Mouse (Mus musculus) gastrocnemius, adult 18-20 months (tissue): ENCODE results near the gene Jade1. TPM values are rescaled to one million over a fixed set of nuclear protein-coding genes. Genes with fewer than 3 reads are reported as not detected.

Experiments used
- DNase-seq: peaks from one replicate; pipeline ENCODE4 v3.0.0; 2021; ENCODE audit warnings: low spot score
- total RNA-seq, 2 experiments: library from RNA; stranded (reverse); gene quantifications; 2 replicates each; pipeline ENCODE4 v1.2.3; 2021

Gene Jade1
- total RNA-seq, 2 experiments from 2014 or later = 17.7 to 19.4 TPM

DNA sequence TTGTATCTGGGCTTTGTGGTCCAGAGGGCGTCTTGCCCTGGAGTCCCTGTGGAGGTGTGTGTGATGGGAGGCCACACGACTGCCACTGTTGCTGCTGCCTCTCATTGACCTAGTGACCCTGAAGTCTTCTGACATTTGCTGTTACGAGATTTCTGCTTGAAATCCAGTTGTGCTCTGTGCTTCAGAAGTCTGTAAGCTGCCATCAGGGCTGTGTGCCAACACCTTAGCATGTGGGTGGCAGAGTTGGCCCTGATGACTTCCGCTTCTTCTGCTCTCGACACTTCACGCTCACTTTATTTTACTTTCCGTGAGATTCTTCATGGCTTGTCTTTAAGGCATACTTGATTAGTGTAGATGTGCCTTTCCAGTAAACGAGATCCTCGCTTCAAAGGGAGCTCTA, 42.9 kb downstream of the Jade1 start:
- no peak for DNase-seq

DNA sequence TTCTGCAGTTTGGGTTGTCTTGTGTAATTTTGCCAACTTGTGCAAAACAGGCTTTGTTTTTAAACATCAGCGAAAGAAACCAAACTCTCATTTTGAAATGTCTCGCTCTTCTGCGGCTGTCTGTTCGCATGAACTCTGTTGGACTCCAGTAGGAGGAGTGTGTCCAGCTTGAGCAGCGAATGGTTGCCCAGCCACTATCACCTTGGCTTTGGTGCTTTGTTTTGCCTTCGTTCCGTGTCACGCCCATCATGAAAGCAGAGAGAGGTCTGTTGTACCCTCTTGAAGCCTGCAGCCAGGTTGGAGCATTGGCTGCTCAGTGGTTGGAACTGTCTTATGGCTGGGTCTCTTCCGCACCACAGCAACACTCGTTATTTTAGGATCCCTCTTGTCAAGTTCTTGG, 43.7 kb downstream of the Jade1 start:
- no peak for DNase-seq

DNA sequence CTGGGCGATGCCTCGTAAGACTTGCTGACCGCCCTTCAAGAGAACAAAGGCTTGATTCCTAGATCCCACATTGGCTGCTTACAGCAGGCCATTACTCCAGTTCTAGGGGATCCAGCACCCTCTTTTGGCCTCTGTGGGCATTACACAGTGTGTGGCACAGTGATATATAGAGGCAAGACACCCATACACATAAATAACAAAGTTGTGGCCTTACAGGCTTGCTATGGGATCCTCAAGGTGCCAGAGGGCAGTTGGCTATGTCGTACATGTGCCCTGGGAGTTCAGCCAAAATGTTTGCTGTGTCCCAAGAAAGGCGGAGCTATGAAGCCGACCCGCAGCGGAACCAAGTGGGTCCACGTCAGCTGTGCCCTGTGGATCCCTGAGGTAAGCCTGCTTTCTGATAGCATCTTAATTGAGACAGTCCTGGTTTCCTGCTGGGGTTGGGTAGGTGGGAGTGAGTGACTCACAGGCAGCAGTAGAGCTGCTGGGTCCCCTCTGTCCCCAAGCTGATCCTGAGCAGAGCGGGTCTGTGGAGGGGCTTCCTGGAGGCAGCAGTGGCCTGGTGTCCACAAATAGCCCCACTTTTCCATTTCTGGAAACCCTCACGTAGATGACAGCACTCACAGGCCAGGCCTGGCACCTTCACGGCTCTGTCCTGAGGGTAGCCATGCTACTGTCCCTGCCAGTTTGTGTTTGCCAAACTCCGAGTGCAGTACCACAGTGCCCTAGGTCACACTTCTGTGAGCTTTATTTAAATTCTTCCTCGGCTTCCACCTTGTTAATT, 44.5 kb downstream of the Jade1 start:
- DNase-seq = peak; percentile 76

DNA sequence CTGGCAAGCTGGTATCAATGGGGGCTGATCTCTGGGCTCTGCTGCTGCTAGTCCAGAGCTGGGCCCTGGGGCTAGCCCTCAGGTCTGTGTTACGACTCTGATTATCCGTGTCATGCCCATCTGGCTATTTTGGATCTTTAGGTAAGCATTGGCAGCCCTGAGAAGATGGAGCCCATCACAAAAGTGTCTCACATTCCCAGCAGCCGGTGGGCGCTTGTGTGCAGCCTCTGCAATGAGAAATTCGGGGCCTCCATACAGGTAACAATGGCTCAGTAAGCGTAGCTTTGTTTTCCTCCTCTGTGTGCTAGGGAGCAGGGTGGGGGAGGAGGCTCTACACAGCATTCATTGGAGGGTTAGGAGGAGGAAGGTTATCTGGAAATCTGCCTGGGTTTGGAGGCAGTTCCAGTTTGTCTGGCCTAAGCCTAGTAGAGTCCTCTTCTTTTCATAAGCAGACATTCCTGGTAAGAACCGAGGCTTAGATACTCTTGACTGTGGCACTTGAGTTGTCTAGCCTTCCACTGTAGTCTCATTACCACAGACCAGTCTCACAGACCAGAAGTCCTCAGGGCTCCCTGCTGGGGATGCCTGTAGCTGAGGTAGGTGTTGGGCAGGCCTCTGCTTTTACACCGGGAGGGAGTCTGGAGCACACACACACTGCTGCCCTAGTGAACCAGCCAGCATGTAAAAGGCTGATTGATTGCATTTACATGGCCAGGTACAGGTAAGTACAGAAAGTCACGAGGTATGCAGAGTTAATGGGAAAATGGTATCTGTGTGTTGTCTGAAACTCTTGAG, 45.9 kb downstream of the Jade1 start:
- no peak for DNase-seq

DNA sequence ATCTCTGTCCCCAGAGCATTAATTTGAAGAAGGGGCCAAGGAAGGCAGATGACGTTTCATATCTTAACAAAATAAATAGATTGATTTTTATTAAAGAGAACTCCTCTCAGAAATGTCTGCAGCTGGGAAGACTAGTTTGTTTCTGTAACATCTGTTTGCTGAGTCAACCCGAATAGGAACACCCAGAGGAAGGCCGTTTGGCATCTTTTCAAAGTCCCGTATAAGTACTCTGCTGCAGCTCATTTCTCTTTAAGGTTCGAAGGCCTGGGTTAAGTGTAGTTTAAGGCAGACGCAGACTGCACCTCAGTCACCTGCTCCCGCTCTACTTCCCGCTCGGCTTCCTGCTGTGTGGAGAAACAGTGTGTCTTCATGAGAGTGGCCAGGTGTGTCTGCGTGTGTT, 47.4 kb downstream of the Jade1 start:
- no peak for DNase-seq

DNA sequence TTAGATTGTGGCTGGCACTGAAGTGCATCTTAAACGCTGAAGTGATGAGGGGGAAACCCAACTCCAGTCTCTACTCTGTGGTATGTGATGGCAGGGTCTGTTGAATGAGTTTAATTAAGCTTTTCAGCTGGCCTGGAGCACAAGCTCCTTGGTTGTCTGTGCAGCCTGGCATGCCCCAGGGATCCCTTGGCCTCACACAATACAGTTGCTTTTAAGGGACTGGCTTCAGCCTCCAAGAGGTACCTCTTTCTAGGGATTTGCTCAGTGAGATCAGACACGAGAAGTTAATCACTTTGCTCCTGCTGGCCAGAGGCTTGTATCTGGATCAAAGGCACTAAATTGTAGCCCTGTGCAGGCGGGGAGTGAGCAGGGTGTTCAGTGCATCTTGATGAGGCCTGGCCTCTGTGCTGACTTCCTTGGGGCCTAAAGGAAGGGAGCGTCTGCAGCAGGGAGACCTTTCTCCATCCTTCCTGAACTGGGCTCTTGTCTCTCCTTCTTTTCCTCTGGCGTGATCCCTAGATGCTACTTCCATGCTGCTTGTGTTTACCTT, 48.0 kb downstream of the Jade1 start:
- no peak for DNase-seq

DNA sequence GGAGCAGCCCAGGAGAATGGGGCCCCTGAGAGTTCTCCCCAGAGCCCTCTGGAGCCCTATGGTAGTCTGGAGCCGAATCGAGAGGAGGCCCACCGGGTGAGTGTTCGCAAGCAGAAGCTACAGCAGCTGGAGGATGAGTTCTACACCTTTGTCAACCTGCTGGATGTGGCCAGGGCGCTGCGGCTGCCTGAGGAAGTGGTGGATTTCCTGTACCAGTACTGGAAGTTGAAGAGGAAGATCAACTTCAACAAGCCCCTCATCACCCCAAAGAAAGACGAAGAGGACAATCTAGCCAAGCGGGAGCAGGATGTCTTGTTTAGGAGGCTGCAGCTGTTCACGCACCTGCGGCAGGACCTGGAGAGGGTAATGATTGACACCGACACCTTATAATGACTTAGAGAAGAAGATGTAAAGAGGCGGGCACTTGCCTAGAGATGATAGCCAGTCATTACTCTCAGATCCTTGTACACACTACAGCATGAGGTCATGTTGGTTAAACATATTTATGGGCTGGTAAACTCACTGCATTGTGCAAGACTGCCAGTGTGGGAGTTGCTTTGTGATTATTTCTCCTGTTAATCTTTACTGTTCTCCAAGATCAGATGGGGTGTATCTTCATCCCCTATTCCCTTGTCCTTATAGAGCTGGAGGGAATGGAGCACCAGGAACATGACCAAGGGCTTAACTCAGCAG, 49.2 kb downstream of the Jade1 start:
- DNase-seq = no peak

DNA sequence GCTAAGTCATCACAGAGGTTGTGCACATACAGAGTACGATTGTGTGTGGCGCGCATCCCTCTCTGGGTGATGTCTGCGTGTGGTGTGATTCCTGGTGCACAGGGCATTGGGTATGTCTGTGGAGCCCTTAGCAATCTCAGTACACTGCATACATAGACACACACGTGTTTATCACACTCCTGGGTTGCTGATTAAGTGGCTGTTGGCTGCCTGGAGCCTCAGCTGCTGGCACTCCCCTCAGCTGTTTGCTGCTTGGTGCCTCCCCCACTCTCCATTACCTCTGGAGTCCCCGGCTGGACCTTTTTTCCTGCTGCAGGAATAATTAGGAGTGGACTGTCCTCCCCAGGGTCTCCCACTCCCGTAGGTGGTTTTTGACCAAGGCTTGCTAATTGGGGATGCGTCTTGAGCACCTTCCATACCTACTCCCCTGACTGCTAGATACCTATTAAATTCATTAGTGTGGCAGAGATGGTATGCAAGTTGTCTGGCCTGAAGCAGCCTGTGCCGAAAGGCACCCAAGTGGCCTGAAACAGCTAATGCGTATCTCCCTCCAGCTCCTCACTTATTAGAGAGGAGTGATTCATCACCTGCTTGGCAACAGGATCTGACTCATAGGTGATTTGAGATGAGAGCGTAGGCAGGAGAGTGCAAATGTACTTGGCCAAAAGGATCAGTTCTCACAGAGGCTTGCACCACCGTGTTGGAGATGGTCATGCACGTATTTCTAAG, 50.2 kb downstream of the Jade1 start:
- no peak for DNase-seq

DNA sequence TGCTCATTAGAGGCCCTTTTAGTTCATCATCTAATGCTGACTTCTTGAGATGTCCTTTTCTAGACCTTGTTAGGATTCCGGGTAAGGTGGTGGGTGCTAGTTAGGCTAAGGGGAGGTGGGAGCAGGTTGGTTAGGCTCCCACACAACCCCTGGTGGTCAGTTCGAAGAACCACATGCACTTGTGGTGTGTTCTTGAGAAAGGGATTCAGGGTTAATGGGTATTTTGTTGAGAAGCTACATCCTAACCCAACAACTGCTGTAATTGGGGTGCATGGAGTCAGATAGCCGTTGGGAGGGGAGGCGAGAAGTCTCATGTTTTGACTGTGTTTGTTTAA, 50.8 kb downstream of the Jade1 start:
- DNase-seq = no peak

DNA sequence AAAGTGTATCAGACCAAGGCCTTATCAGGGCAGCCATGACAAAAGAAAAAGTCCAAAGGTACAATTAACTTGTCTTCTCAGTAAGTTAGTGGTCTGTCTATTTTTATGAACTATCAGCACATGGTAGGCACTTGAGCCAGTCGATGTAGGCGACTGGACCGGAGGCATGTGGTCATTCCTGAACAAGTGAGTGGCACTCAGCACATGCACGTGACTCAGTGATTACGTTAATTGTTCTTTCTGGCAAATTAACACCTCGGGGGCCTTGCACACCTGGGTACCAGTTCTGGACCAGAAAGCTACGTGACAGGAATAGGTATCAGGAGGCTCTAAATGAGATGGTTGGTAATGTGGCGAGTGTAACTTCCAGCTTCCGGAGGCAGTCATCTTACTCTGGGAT, 51.5 kb downstream of the Jade1 start:
- peak; percentile 1 for DNase-seq

DNA sequence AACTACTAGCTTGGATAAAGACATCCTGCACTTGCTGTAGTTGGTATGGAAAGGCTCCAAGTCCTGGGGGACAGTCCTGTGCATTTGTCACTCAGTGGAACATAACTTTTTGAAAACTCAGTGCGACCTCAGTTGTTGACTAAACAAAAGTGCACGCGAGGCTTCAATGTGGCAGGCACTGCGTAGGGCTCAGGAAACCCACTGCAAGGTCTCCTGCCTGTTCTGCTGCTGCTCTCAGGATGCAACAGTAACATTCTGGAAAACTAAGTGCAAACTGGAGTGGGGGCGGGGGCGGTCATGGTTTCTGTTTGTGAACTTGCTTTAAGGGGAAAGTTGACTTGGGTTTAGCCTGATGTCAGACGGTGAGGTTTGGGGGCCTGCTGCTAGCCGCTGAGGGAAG, 51.9 kb downstream of the Jade1 start:
- DNase-seq = peak; percentile 0

DNA sequence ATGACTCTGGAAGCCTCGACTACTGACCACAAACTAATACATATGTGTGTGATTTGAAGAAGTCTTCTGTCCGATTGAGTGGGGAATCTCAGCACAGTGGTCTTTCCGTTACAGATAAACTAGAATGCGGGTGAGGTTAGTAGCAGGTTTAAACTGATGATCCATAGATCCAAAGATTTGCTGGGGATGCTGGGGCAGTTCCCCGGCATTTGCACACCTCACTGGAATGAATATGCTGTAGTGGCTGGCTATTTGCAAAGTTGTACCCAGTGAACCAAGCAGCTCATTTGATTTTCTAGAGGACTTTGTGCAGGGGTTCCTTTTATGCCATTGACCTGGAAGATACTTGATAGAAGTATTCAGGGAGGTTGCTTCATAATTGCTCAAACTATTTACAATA, 53.5 kb downstream of the Jade1 start:
- no peak for DNase-seq

DNA sequence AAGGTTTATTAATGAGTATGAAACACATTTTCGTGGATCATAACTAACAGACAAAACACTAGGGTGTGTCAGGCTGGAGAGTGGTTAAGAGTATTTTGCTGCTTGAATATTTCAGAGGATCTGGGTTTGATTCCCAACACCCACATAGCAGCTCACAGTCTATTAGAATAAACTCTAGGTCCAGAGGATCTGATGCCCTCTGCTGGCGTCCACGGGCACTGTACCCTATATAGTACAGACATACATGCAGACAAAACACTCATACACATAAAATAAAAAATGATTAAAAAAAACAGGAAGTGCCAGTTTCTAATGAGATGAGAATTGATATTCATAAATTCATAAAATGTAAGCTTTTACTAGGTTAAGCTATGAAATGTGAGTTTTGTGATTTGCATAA, 56.7 kb downstream of the Jade1 start:
- DNase-seq = no peak

DNA sequence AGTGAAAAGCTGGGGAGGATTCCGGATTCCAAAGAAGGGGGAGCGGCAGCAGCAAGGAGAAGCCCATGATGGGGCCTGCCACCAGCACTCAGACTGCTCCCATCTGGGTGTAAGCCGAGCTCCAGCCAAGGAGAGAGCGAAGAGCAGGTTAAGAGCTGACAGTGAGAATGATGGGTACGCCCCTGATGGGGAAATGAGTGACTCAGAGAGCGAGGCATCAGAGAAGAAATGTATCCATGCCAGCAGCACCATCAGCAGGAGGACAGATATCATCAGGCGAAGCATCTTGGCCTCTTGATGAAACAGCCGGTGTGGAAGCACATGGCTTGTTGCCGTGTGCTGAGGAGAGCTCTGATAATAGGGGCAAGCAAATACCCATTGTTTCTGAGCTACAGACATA, 58.2 kb downstream of the Jade1 start:
- DNase-seq = no peak

DNA sequence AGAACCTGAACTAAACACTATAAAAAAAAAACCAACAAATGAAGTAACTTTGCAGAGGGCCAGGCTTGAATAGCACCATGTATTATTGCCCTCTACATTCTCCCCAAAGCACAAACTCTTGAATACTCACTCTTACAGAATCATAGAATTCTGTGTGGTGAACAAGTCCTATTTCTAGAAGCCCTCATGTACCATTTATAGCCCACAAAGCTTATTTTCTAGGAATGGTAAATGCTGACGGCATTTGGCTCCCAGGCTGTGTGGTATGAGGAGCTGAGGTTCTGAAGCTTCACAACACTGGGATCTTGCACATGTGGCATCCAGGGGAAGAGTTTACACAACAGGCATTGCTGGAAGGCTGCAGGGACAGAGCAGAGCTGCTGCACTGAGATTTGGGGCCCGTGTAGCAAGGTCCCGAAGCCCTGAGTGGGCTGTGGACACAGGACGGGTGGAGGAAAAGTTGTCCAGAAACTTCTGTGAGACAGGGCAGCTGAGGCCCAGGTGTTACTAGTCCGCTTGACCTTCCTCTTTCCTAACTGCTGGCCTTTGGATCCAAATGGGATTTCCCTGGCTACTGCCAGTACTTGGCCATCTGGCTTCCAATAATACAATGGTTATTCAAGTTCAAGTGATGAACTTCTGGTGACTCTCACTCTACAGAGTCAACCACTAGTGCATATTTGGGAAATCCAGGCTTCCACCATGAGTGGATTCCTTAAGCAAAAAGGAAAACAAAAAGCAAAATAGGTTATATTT, 58.9 kb downstream of the Jade1 start:
- DNase-seq = no peak

DNA sequence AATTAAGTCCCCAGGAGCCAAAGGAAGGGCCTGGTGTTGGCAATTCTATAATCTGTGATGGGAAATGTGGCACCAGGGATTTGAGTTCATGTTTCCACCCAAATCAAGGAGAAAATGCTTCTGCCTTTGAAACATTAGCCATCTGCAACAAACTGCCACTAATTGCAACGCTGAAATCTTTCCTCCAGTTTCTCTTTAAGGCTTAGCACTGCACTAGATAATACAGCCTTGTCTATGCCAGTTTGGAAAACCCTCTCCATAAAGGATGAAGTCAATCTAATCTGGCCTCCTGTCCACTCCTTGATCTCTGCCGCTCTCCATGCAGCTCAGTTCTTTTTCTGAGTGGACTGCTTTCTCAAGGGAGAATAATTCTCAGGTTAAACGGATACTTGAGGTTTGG, 62.5 kb downstream of the Jade1 start:
- no peak for DNase-seq

DNA sequence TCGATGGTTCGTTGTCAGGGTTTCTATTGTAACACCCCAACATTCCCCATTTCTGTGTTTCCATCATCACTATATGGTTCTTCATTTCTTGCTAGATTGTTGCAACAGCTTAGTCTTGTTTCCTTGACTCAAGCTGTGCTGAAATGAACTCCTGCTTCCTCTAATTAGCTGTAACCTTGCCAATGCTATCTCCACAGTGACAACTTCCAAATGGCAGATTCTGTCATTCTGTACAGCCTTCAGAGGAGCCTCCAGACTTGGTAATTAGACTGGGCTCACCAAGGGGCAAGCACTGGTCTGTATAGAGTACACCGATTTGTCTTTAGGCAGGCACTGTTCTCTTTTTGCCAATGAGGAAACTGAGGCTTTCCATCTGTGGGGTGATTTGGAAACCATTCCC, 63.0 kb downstream of the Jade1 start:
- DNase-seq = no peak

DNA sequence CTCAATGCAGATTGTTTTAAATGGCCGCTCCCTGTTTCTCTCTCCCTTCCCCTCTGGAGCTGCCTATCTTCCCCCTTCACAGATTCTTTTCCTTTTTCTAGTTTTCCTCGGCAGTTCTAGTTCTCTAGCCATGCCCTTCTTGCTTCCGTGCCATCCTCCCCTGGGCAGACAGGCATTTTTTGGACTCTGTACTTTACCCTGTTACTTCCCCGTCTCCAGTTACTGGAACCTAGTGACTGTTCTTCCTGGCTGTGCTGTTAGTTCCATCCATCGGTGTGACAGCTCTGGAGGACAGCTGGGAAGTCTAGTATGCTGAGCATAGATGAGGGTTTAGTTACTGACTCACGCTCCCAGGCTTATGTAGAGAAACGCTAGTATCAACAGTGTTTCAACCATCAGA, 65.4 kb downstream of the Jade1 start:
- no peak for DNase-seq

DNA sequence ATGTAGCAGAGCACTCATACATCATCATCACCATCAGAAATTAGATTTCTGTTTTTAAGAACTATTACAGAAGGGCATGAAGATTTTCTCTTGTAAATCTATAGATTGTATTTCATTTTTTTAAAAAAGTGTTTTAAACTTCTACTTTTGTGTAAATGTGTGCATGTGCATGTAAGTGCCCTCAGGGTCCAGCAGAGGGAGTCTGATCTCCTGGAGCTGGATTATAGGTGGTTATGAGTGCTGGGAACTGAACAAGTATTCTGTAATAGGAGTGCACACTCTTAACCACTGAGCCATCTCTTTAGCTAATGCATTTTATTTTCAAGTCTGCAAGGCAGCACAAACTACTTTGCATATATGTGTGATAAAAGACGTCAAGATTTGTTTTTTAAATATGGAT, 100.1 kb downstream of the Jade1 start:
- no peak for DNase-seq
